Mouse (Mus musculus): ENCODE data around the gene Arhgdib.

GRCm38 (mm10) chr6:136912751-136913265 lies 28.9 kb downstream of the Arhgdib start:
- TF ChIP-seq CTCF (IDR thresholded peaks at IDR 0.05; ENCODE audit: low read depth, low read length) = no peak
- TF ChIP-seq POLR2A (IDR thresholded peaks at IDR 0.05; ENCODE audit: borderline replicate concordance, low read depth, low read length) = no peak

Measured in bone marrow macrophage, adult 2 months (primary cell).